Mouse (Mus musculus) kidney, embryonic 14.5 days (tissue): ENCODE results near the gene Pfkfb2. TPM values are rescaled to one million over a fixed set of nuclear protein-coding genes. Genes with fewer than 3 reads are reported as not detected.

Source experiments
- ATAC-seq: fragments of 200-750 bp; cut with Nextera tagmentation; 2 replicates; pipeline ENCODE4 v1.8.0; 2017; ENCODE audit warnings: moderate number of reproducible peaks, mild to moderate bottlenecking, moderate TSS enrichment, moderate library complexity; ENCODE audit not compliant: low FRiP score, low TSS enrichment
- H3K27ac ChIP-seq: fragments of 300-500 bp; sonication (generic); 2 replicates; pipeline ENCODE4 v1.5.1; 2014; ENCODE audit warnings: low read depth, mild to moderate bottlenecking, low read length, moderate library complexity, mixed read lengths
- H3K27me3 ChIP-seq: fragments of 300-500 bp; sonication (generic); 2 replicates; pipeline ENCODE4 v1.6.1; 2014; ENCODE audit warnings: mild to moderate bottlenecking, low read length; ENCODE audit not compliant: control insufficient read depth, insufficient read depth
- H3K36me3 ChIP-seq: fragments of 300-500 bp; sonication (generic); 2 replicates; pipeline ENCODE4 v1.6.1; 2014; ENCODE audit warnings: low read length, mixed read lengths; ENCODE audit not compliant: control insufficient read depth, insufficient read depth
- H3K4me1 ChIP-seq: fragments of 300-500 bp; sonication (generic); 2 replicates; pipeline ENCODE4 v1.6.1; 2014; ENCODE audit warnings: low read length, mixed read lengths; ENCODE audit not compliant: control insufficient read depth, insufficient read depth
- H3K4me2 ChIP-seq: fragments of 300-500 bp; sonication (generic); replicated peaks from 2 replicates; pipeline ENCODE4 v1.6.1; 2014; ENCODE audit warnings: low read depth, mild to moderate bottlenecking, low read length
- H3K4me3 ChIP-seq: fragments of 300-500 bp; sonication (generic); 2 replicates; pipeline ENCODE4 v1.5.1; 2014; ENCODE audit warnings: mild to moderate bottlenecking, low read length
- H3K9ac ChIP-seq: fragments of 300-500 bp; sonication (generic); 2 replicates; pipeline ENCODE4 v1.6.1; 2014; ENCODE audit warnings: low read depth, mild to moderate bottlenecking, low read length, moderate library complexity
- H3K9me3 ChIP-seq: fragments of 300-500 bp; sonication (generic); 2 replicates; pipeline ENCODE4 v1.6.1; 2016; ENCODE audit warnings: low read length; ENCODE audit not compliant: control insufficient read depth
- WGBS: fragments of 180-500 bp; shearing (Covaris S2); extraction: QIAGEN DNeasy Blood & Tissue Kit; methylation state at CpG from one replicate; pipeline ENCODE4 v1.1.7; 2014; 5-methylcytosine and 5-hydroxymethylcytosine counted together
- polyA plus RNA-seq: library from polyadenylated mRNA; unstranded; fragments of >200 nt; fragmentation: Nextera tagmentation; extraction: Ambion mirVana; gene quantifications from 2 replicates; pipeline ENCODE4 v1.2.1, GENCODE M21; 2014

Pfkfb2 gene
- polyA plus RNA-seq, 1 experiment from 2014 or later: 8.2 TPM

- Histone ChIP-seq H3K27ac (no peak overlapping the region), H3K27me3 (no peaks in the 10 kb centered on the region), H3K9ac (no peak overlapping the region), H3K4me1 (no peaks in the 10 kb centered on the region), H3K4me2 (no peak overlapping the region), H3K9me3 (no peaks in the 10 kb centered on the region), H3K36me3 (no peaks in the 10 kb centered on the region), H3K4me3 (no peak overlapping the region)
- ATAC-seq: no peak
- 80% methylated on average over 3 of the region's 3 CpGs for WGBS
These were observed 33.1 kb upstream of the Pfkfb2 start for GRCm38 (mm10) chr1:130762045-130762760.

GRCm38 (mm10) chr1:130761597-130761996 is 32.5 kb upstream of the Pfkfb2 start:
- H3K9ac ChIP-seq: no peak overlapping the region
- H3K4me1 ChIP-seq: no peaks in the 10 kb centered on the region
- no peak overlapping the region for H3K4me2 ChIP-seq
- H3K36me3 ChIP-seq: no peaks in the 10 kb centered on the region
- no peaks in the 10 kb centered on the region for H3K27me3 ChIP-seq
- H3K9me3 ChIP-seq: no peaks in the 10 kb centered on the region
- ATAC-seq: no peak
- H3K4me3 ChIP-seq: no peak overlapping the region
- no peak overlapping the region for H3K27ac ChIP-seq
- WGBS: 82% methylated on average over 1 of the region's 1 CpGs

DNA sequence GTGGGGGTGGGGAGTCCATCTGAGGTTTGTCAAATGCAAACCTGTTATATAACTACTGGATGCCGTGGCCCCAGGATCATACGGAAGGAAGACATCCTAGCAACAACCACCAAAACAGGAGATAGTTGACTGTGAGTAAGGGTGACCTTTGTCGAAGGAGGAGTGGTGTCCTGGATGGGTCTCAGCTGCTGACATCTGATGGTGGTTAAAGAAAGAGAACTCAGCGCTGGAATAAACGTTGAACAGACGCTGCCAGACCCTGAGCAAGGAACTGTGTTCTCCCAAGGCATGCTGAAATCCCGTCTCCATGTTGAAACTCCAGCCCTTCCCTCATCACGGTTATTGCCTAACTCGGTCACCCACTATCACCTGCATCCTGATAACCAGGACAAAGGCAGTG is 30.6 kb upstream of the Pfkfb2 start:
- 83% methylated on average over 9 of the region's 9 CpGs for WGBS
- no peak overlapping the region for H3K9ac ChIP-seq

GRCm38 (mm10) chr1:130746819-130747218 is 17.8 kb upstream of the Pfkfb2 start:
- Histone ChIP-seq H3K27ac (no peak overlapping the region), H3K4me1 (no peaks in the 10 kb centered on the region), H3K27me3 (no peaks in the 10 kb centered on the region), H3K4me2 (no peak overlapping the region), H3K4me3 (no peak overlapping the region), H3K36me3 (no peaks in the 10 kb centered on the region), H3K9ac (no peak overlapping the region), H3K9me3 (no peaks in the 10 kb centered on the region)
- no peak for ATAC-seq
- 95% methylated on average over 3 of the region's 3 CpGs for WGBS

More for the DNA sequence above, 30.6 kb upstream of the Pfkfb2 start:
- Histone ChIP-seq H3K4me3 (no peak overlapping the region), H3K4me1 (no peaks in the 10 kb centered on the region), H3K27me3 (no peaks in the 10 kb centered on the region), H3K9me3 (no peaks in the 10 kb centered on the region), H3K4me2 (no peak overlapping the region), H3K36me3 (no peaks in the 10 kb centered on the region), H3K27ac (no peak overlapping the region)
- ATAC-seq: no peak

DNA sequence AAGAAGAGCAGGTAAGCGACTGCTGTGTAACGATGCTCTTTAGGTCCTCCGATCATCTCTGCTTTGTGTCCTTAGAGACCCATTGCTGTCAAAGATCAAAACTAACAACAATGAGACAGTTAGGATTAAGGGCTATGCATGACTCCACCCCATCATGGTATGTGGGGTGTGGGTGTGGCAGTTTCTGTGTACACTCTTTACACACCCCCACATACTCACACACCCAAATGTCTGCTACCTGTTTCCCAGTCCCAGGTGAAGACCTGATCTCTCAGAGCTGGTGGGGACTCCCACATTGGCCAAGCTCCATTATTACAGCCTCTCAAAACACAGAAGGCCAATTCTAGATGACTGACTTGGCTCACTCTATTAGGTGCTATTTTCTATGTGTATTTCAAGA is 16.5 kb upstream of the Pfkfb2 start:
- Histone ChIP-seq H3K27ac (no peak overlapping the region), H3K4me1 (no peaks in the 10 kb centered on the region), H3K36me3 (no peaks in the 10 kb centered on the region), H3K4me2 (no peak overlapping the region), H3K4me3 (no peak overlapping the region), H3K9ac (no peak overlapping the region), H3K9me3 (no peaks in the 10 kb centered on the region), H3K27me3 (no peaks in the 10 kb centered on the region)
- ATAC-seq: no peak
- WGBS: 94% methylated on average over 3 of the region's 3 CpGs

DNA sequence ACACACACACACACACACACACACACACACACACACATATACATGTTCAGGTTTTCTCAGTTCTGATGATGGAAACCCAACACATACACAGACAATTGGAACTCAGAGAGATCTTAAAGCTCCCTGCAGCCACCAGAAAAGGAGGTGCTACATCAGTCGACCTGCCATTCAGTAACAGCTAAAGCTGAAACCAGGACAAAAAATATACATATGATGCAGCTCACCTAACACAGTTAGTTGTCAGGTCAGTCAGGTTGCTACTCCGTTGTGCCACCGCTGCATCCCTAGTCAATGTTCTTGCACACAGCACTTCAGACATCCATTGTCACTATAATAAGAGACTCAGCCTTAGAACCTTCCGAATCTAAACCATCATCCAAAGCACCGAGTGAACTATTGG is 15.9 kb upstream of the Pfkfb2 start:
- no peak overlapping the region for H3K27ac ChIP-seq
- WGBS: 91% methylated on average over 5 of the region's 5 CpGs
- H3K36me3 ChIP-seq: no peaks in the 10 kb centered on the region
- no peaks in the 10 kb centered on the region for H3K9me3 ChIP-seq
- H3K4me2 ChIP-seq: no peak overlapping the region
- H3K4me1 ChIP-seq: peaks cover 4% of the 10 kb centered on the region; the same call in 1 of the 2 replicates
- no peaks in the 10 kb centered on the region for H3K27me3 ChIP-seq
- no peak overlapping the region for H3K9ac ChIP-seq
- no peak for ATAC-seq
- no peak overlapping the region for H3K4me3 ChIP-seq

- H3K4me3 ChIP-seq: no peak overlapping the region
- no peak overlapping the region for H3K27ac ChIP-seq
- no peaks in the 10 kb centered on the region for H3K27me3 ChIP-seq
- H3K4me1 ChIP-seq: peaks cover 4% of the 10 kb centered on the region; the same call in 1 of the 2 replicates
- H3K4me2 ChIP-seq: no peak overlapping the region
- no peaks in the 10 kb centered on the region for H3K36me3 ChIP-seq
- no peak for ATAC-seq
- no peak overlapping the region for H3K9ac ChIP-seq
- H3K9me3 ChIP-seq: no peaks in the 10 kb centered on the region
- WGBS: 86% methylated on average over 2 of the region's 2 CpGs
These were observed 15.2 kb upstream of the Pfkfb2 start for GRCm38 (mm10) chr1:130744217-130744616.

DNA sequence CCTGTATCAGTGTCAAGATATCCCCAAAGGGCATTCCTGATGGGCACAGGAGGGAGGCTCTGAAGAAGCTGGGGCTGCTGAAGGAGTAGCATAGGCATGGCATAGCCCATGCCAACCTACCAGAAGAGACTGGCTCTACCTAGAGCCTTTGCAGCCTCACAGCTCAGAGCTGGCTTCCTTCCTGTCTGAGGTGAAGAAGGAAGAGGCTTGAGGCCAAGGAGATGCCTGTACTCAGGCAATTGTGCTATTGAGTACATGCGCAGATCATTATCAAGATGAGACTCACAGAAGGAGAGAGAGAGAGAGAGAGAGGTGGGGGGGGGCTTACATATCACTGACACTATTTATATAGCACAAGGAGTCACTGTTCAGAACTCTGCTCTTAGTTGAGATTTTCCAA is 14.7 kb upstream of the Pfkfb2 start:
- ATAC-seq: no peak
- H3K36me3 ChIP-seq: no peaks in the 10 kb centered on the region
- no peaks in the 10 kb centered on the region for H3K27me3 ChIP-seq
- WGBS: 85% methylated on average over 1 of the region's 1 CpGs
- H3K9me3 ChIP-seq: no peaks in the 10 kb centered on the region
- H3K9ac ChIP-seq: no peak overlapping the region
- H3K27ac ChIP-seq: no peak overlapping the region
- no peak overlapping the region for H3K4me3 ChIP-seq
- no peak overlapping the region for H3K4me2 ChIP-seq
- peaks cover 4% of the 10 kb centered on the region; the same call in 1 of the 2 replicates for H3K4me1 ChIP-seq

- Histone ChIP-seq H3K4me1 (peaks cover 4% of the 10 kb centered on the region; the same call in 1 of the 2 replicates), H3K4me2 (no peak overlapping the region), H3K36me3 (no peaks in the 10 kb centered on the region), H3K9me3 (no peaks in the 10 kb centered on the region), H3K27me3 (no peaks in the 10 kb centered on the region), H3K27ac (no peak overlapping the region), H3K4me3 (no peak overlapping the region), H3K9ac (no peak overlapping the region)
- 87% methylated on average over 7 of the region's 7 CpGs for WGBS
- no peak for ATAC-seq
These were observed 13.1 kb upstream of the Pfkfb2 start for GRCm38 (mm10) chr1:130742201-130742600.
